Mouse (Mus musculus) lung, adult 2 months (tissue): ENCODE data around the gene Spata31d1a.

Experiments used
- CTCF ChIP-seq: fragments of 200-500 bp; IDR thresholded peaks from 2 replicates; pipeline ENCODE4 v1.5.1; 2011; ENCODE audit warnings: mild to moderate bottlenecking, low read length, control low read depth; ENCODE audit not compliant: insufficient read depth
- POLR2A ChIP-seq: fragments of 200-500 bp; IDR thresholded peaks from 2 replicates; pipeline ENCODE4 v1.6.1; 2011; ENCODE audit warnings: low read depth, mild to moderate bottlenecking, control low read depth, low read length, borderline replicate concordance; ENCODE audit errors: extremely low read depth

DNA sequence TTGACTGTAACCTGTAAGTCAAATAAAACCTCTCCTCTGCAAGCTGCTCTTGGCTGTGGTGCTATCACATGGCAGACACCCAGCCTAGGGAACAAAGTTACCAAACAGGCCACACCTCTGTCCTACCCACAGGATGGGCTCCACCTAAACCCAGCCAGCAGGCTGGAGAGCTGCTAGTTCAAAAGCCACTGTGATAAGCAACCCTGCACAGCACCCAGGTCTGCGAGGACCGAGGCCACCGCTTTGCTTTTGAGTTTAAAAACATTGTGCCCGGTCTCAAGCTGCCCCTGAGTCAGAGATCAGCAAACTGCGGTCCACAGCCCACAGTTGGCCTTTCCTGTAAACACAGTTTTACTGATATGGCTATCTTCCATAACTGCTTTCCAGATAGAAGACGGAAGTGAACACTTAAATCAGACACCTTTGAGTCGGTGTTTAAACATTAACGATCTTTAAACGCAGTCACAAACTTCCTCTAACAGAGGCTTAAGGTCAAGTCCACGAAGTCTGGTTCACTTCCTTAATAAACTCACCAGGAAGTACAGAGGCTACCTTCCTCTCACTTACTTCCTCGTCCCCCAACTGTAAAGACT, 41.5 kb downstream of the Spata31d1a start:
- TF ChIP-seq POLR2A: peak; percentile 49; the same call in 1 of the 2 replicates
- TF ChIP-seq CTCF: no peak
